Comparison of ENCODE assay signal across 8 mouse cellular contexts in genomic region chr17:15380641-15381051, GRCm38 (mm10). TPM values are rescaled to one million over a fixed set of nuclear protein-coding genes. Genes with fewer than 3 reads are reported as not detected.
DNase-seq lines count a peak whose midpoint lies in the region; ATAC-seq and TF ChIP-seq lines count a peak whose summit lies in the region.

No protein-coding gene starts in this region.

- peaks cover 3% of the 10 kb centered on the region; the same call in 1 of the 2 replicates for H3K4me1 ChIP-seq in embryonic fibroblast, embryonic 13.5 days (ENCODE audit: control insufficient read depth, insufficient read depth, low read length)
- peaks cover 31% of the 10 kb centered on the region for H3K4me1 ChIP-seq in hindbrain, embryonic 16.5 days (ENCODE audit: control insufficient read depth, insufficient read depth, low read depth, low read length)
- H3K4me1 ChIP-seq in limb, embryonic 15.5 days = peaks cover 31% of the 10 kb centered on the region
- peaks cover 34% of the 10 kb centered on the region for H3K4me1 ChIP-seq in midbrain, embryonic 14.5 days (ENCODE audit: control insufficient read depth, insufficient read depth, low read length)

- TF ChIP-seq CTCF in embryonic fibroblast, embryonic 13.5 days (IDR thresholded peaks at IDR 0.05; ENCODE audit: borderline replicate concordance, insufficient read depth, low read length) = no peak

- peak overlapping the region; percentile 66 for H3K9ac ChIP-seq in hindbrain, embryonic 16.5 days (ENCODE audit: low read depth, low read length)
- peak overlapping the region; percentile 14; the same call in 1 of the 2 replicates for H3K9ac ChIP-seq in limb, embryonic 15.5 days
- H3K9ac ChIP-seq in midbrain, embryonic 14.5 days (replicated peaks; ENCODE audit: low read length) = peak overlapping the region; percentile 43

- no peaks in the 10 kb centered on the region for H3K36me3 ChIP-seq in hindbrain, embryonic 16.5 days (ENCODE audit: control insufficient read depth, insufficient read depth, low read length)
- H3K36me3 ChIP-seq in limb, embryonic 15.5 days = no peaks in the 10 kb centered on the region
- no peaks in the 10 kb centered on the region for H3K36me3 ChIP-seq in midbrain, embryonic 14.5 days (ENCODE audit: control insufficient read depth, insufficient read depth, low read length)

- H3K9me3 ChIP-seq in hindbrain, embryonic 16.5 days (ENCODE audit: control insufficient read depth, low read length) = no peaks in the 10 kb centered on the region
- H3K9me3 ChIP-seq in limb, embryonic 15.5 days = no peaks in the 10 kb centered on the region
- H3K9me3 ChIP-seq in midbrain, embryonic 14.5 days (ENCODE audit: control insufficient read depth, low read length) = no peaks in the 10 kb centered on the region

- DNase-seq in adrenal gland, adult (ENCODE audit: inconsistent age in 2 of 2, low spot score in 1 of 2) = peak; percentile 64 to 87
- DNase-seq in adrenal gland, postnatal 4 days (ENCODE audit: low spot score in 2 of 2) = no peak
- DNase-seq in NIH3T3 (ENCODE audit: low read depth) = peak; percentile 17
- peak; percentile 84 for DNase-seq in midbrain, embryonic 14.5 days
- peak; percentile 42 for DNase-seq in urinary bladder, postnatal 25 days (ENCODE audit: low spot score)

- H3K27me3 ChIP-seq in hindbrain, embryonic 16.5 days (replicated peaks; ENCODE audit: control insufficient read depth, insufficient read depth, low read length) = no peaks in the 10 kb centered on the region; the same call in 1 of the 2 replicates
- peaks cover 68% of the 10 kb centered on the region for H3K27me3 ChIP-seq in limb, embryonic 15.5 days
- H3K27me3 ChIP-seq in midbrain, embryonic 14.5 days (ENCODE audit: control insufficient read depth, insufficient read depth, low read length) = no peaks in the 10 kb centered on the region

- under 1% methylated on average over 27 of the region's 27 CpGs for WGBS in hindbrain, embryonic 16.5 days
- under 1% methylated on average over 27 of the region's 27 CpGs for WGBS in limb, embryonic 15.5 days
- WGBS in midbrain, embryonic 14.5 days = under 1% methylated on average over 27 of the region's 27 CpGs

- peak overlapping the region; percentile 98 for H3K4me2 ChIP-seq in hindbrain, embryonic 16.5 days (ENCODE audit: low read length)
- peak overlapping the region; percentile 73 for H3K4me2 ChIP-seq in limb, embryonic 15.5 days
- peak overlapping the region; percentile 81 for H3K4me2 ChIP-seq in midbrain, embryonic 14.5 days (ENCODE audit: low read length)

- TF ChIP-seq POLR2A in embryonic fibroblast, embryonic 13.5 days (IDR thresholded peaks at IDR 0.05; ENCODE audit: low read depth, low read length) = no peak

- peak overlapping the region; percentile 27 for H3K4me3 ChIP-seq in embryonic fibroblast, embryonic 13.5 days (ENCODE audit: insufficient read depth, low read length)
- H3K4me3 ChIP-seq in hindbrain, embryonic 16.5 days (ENCODE audit: low read length) = peak overlapping the region; percentile 54
- peak overlapping the region; percentile 40 for H3K4me3 ChIP-seq in limb, embryonic 15.5 days
- H3K4me3 ChIP-seq in midbrain, embryonic 14.5 days (replicated peaks; ENCODE audit: low read depth, low read length) = peak overlapping the region; percentile 39

- H3K27ac ChIP-seq in embryonic fibroblast, embryonic 13.5 days (ENCODE audit: insufficient read depth, low read length) = no peak overlapping the region
- H3K27ac ChIP-seq in hindbrain, embryonic 16.5 days (ENCODE audit: low read depth, low read length) = no peak overlapping the region
- no peak overlapping the region for H3K27ac ChIP-seq in limb, embryonic 15.5 days
- peak overlapping the region; percentile 15 for H3K27ac ChIP-seq in midbrain, embryonic 14.5 days (replicated peaks; ENCODE audit: low read depth, low read length)

- peak; percentile 19; the same call in 1 of the 2 replicates for ATAC-seq in hindbrain, embryonic 16.5 days
- no peak for ATAC-seq in limb, embryonic 15.5 days (ENCODE audit: insufficient number of reproducible peaks, low FRiP score, low TSS enrichment, low read depth)
- ATAC-seq in midbrain, embryonic 14.5 days (ENCODE audit: low FRiP score, low TSS enrichment) = peak; percentile 54

RNA-seq across cellular contexts. Expression of gene Dll1, which starts 4.0 kb away (rescaled TPM):
- total RNA-seq in adrenal gland, postnatal 4 days (2021) = 10 to 100 TPM in 1 of 2 experiments, 1 to 10 TPM in 1; 6.6 to 15.7 TPM
- polyA plus RNA-seq in embryonic fibroblast, embryonic 13.5 days (2011; ENCODE audit: insufficient read length, low read depth, missing spikeins) = 0.40 and 0.97 TPM in 2 replicates
- 16.3 and 17.7 TPM in 2 replicates for polyA plus RNA-seq in hindbrain, embryonic 16.5 days (2015; fragmentation: Nextera tagmentation; extraction: Ambion mirVana)
- polyA plus RNA-seq in limb, embryonic 15.5 days (2015; fragmentation: Nextera tagmentation; extraction: Ambion mirVana) = 6.8 and 8.5 TPM in 2 replicates
- polyA plus RNA-seq in midbrain, embryonic 14.5 days (2014; fragmentation: Nextera tagmentation; extraction: Ambion mirVana) = 23.5 and 24.4 TPM in 2 replicates

RNA-seq across cellular contexts. Expression of gene Fam120b, which starts 15.4 kb away (rescaled TPM):
- total RNA-seq in adrenal gland, postnatal 4 days (2021) = 10 to 100 TPM; 19.2 to 23.6 TPM
- 25.2 and 25.3 TPM in 2 replicates for polyA plus RNA-seq in embryonic fibroblast, embryonic 13.5 days (2011; ENCODE audit: insufficient read length, low read depth, missing spikeins)
- 45.8 and 48.0 TPM in 2 replicates for polyA plus RNA-seq in hindbrain, embryonic 16.5 days (2015; fragmentation: Nextera tagmentation; extraction: Ambion mirVana)
- 27.3 and 29.4 TPM in 2 replicates for polyA plus RNA-seq in limb, embryonic 15.5 days (2015; fragmentation: Nextera tagmentation; extraction: Ambion mirVana)
- 36.9 and 49.1 TPM in 2 replicates for polyA plus RNA-seq in midbrain, embryonic 14.5 days (2014; fragmentation: Nextera tagmentation; extraction: Ambion mirVana)

Comparison
In these comparisons a context has a peak if more than half of its experiments do, and no peak if none do; other contexts are left out.
1. DNase-seq: peak in adrenal gland, adult (2 of 2), NIH3T3 (single experiment), midbrain, embryonic 14.5 days (single experiment) and urinary bladder, postnatal 25 days (single experiment); none in adrenal gland, postnatal 4 days (0 of 2).
2. H3K9ac ChIP-seq: peak in every context shown above with its lines; median percentile 66 in hindbrain, embryonic 16.5 days; 43 in midbrain, embryonic 14.5 days; 14 in limb, embryonic 15.5 days.
3. Peak in every context shown above with its lines, with median percentiles within 50 percentile points of each other: H3K4me3 ChIP-seq and H3K4me2 ChIP-seq.